Mouse (Mus musculus): ENCODE measurements around the gene Nfatc2ip.

DNA sequence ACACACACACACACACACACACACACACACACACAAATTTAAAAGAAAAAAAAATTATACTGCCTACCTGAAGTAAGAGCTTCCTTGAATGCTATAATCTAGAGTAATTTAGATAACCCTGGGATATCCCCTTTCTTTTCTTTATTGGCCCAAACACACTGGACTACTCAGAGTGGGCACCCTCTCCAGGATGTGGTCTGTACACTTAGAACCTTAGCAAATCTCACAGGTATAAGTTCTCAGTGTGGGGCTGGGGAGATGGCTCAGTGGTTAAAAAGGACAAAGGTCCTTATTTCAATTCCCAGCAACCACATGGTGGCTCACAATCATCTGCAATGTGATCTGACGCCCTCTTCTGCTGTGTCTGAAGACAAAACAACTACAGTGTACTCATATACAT is 49.4 kb downstream of the Nfatc2ip start:
- TF ChIP-seq CTCF (IDR thresholded peaks at IDR 0.05; ENCODE audit: extremely low read depth, insufficient read depth, low read length), result no peak
- no peak for TF ChIP-seq POLR2A (IDR thresholded peaks at IDR 0.05; ENCODE audit: extremely low read depth, insufficient read depth, low read length)

Measured in cortical plate, adult 2 months (tissue).